17 mouse cellular contexts compared by ENCODE assay signal in genomic region chr5:136796917-136797316, GRCm38 (mm10).
DNase-seq lines count a peak whose midpoint lies in the region; ATAC-seq and TF ChIP-seq lines count a peak whose summit lies in the region.
"Had no signal": no experiment of that assay in that cellular context is flagged by ENCODE, and none has a peak within 500 bp of the region (broad histone marks: within the 10 kb centered on the region; RNA-seq: fewer than 3 reads in every experiment).

No protein-coding gene starts in this region.

- no peak for TF ChIP-seq POLR2A in spleen, adult 2 months (IDR thresholded peaks at IDR 0.05; ENCODE audit: low read depth, low read length)

- 0% methylated on average over 2 of the region's 2 CpGs for WGBS in kidney, embryonic 16.5 days
- WGBS in spleen, adult 2 months = 22% methylated on average over 2 of the region's 2 CpGs

- no peak overlapping the region for H3K4me2 ChIP-seq in kidney, embryonic 16.5 days (replicated peaks; ENCODE audit: low read depth, low read length)
- H3K4me2 ChIP-seq: forebrain, embryonic 15.5 days; heart, embryonic 11.5 days had no signal

- H3K9ac ChIP-seq in kidney, embryonic 16.5 days (replicated peaks; ENCODE audit: low read length) = no peak overlapping the region
- H3K9ac ChIP-seq: forebrain, embryonic 15.5 days had no signal

- H3K27ac ChIP-seq in kidney, embryonic 16.5 days (ENCODE audit: low read length) = peak overlapping the region; percentile 64; the same call in 1 of the 2 replicates
- H3K27ac ChIP-seq in spleen, adult 2 months (ENCODE audit: insufficient read depth, low read length) = peak overlapping the region; percentile 11; the same call in 1 of the 2 replicates
- H3K27ac ChIP-seq: forebrain, embryonic 15.5 days had no signal

- ATAC-seq in kidney, embryonic 16.5 days (ENCODE audit: low FRiP score, low TSS enrichment) = peak; percentile 77
- ATAC-seq: forebrain, embryonic 15.5 days; Patski had no signal

- H3K27me3 ChIP-seq in kidney, embryonic 16.5 days (ENCODE audit: insufficient read depth, low read length) = no peaks in the 10 kb centered on the region
- no peaks in the 10 kb centered on the region for H3K27me3 ChIP-seq in spleen, adult 2 months (ENCODE audit: control insufficient read depth, insufficient read depth, low read length)
- H3K27me3 ChIP-seq: forebrain, embryonic 15.5 days had no signal

- H3K36me3 ChIP-seq in kidney, embryonic 16.5 days (ENCODE audit: insufficient read depth, low read length) = no peaks in the 10 kb centered on the region
- H3K36me3 ChIP-seq in spleen, adult 2 months (ENCODE audit: control insufficient read depth, insufficient read depth, low read length) = no peaks in the 10 kb centered on the region
- H3K36me3 ChIP-seq: forebrain, embryonic 15.5 days had no signal

- TF ChIP-seq CTCF in spleen, adult 2 months (IDR thresholded peaks at IDR 0.05; ENCODE audit: extremely low read depth, insufficient read depth, insufficient read length, insufficient replicate concordance) = no peak

- DNase-seq in embryo, embryonic 10.5 days (ENCODE audit: low spot score) = peak; percentile 54
- no peak for DNase-seq in embryo, embryonic 9.5 days (ENCODE audit: extremely low spot score)
- DNase-seq in kidney, adult 11 months = no peak
- DNase-seq in spleen, adult 2 months (ENCODE audit: low read depth in 1 of 2, low spot score in 2 of 2) = peak in 1 of 2 experiments; percentile 9
- no peak for DNase-seq in spleen, postnatal 4 days (ENCODE audit: low spot score in 2 of 2)
- DNase-seq in yolk sac, embryonic 10.5 days (ENCODE audit: low spot score) = peak; percentile 45
- no peak for DNase-seq in layer of hippocampus, postnatal 36 days
- DNase-seq: cerebellum, adult 9-10 months; kidney, adult 9 months; lung, adult 18-20 months; right cerebral cortex, postnatal 25 days; thymus, postnatal 25 days had no signal

- H3K4me3 ChIP-seq in kidney, embryonic 16.5 days (ENCODE audit: low read length) = no peak overlapping the region
- H3K4me3 ChIP-seq in spleen, adult 2 months (ENCODE audit: extremely low read depth, insufficient read depth, insufficient read length) = no peak overlapping the region
- H3K4me3 ChIP-seq: forebrain, embryonic 15.5 days; myocyte had no signal

- H3K4me1 ChIP-seq in kidney, embryonic 16.5 days (ENCODE audit: insufficient read depth, low read length) = peaks cover 8% of the 10 kb centered on the region; the same call in 1 of the 2 replicates
- H3K4me1 ChIP-seq in spleen, adult 2 months (ENCODE audit: control insufficient read depth, insufficient read depth, insufficient read length) = peaks cover 9% of the 10 kb centered on the region; the same call in 1 of the 2 replicates
- H3K4me1 ChIP-seq: forebrain, embryonic 15.5 days had no signal

- H3K9me3 ChIP-seq in kidney, embryonic 16.5 days (ENCODE audit: low read length) = 0 out of 2 replicates have a peak, but pooled peaks cover 3% of the 10 kb centered on the region
- H3K9me3 ChIP-seq: forebrain, embryonic 15.5 days had no signal

Comparison
In these comparisons a context has a peak if more than half of its experiments do, and no peak if none do; other contexts are left out.
1. DNase-seq: peak in embryo, embryonic 10.5 days (single experiment) and yolk sac, embryonic 10.5 days (single experiment); none in embryo, embryonic 9.5 days (single experiment), kidney, adult 11 months (single experiment), spleen, postnatal 4 days (0 of 2) and layer of hippocampus, postnatal 36 days (0 of 2).